Mouse (Mus musculus) lung, adult 2 months (tissue): ENCODE measurements around the gene Cops4. TPM values are rescaled to one million over a fixed set of nuclear protein-coding genes. Genes with fewer than 3 reads are reported as not detected.

Experiments
- DNase-seq: peaks from one replicate; pipeline ENCODE4 v3.0.0; 2022
- H3K4me1 ChIP-seq: fragments of 200-500 bp; 2 replicates; pipeline ENCODE4 v1.6.1; 2011; ENCODE audit warnings: low read length; ENCODE audit not compliant: control insufficient read depth, insufficient read depth
- H3K4me3 ChIP-seq: fragments of 200-500 bp; replicated peaks from 2 replicates; pipeline ENCODE3; 2011; ENCODE audit warnings: low read depth, mild to moderate bottlenecking, control low read depth, low read length; ENCODE audit errors: extremely low read depth
- CTCF ChIP-seq: fragments of 200-500 bp; IDR thresholded peaks from 2 replicates; pipeline ENCODE4 v1.5.1; 2011; ENCODE audit warnings: mild to moderate bottlenecking, low read length, control low read depth; ENCODE audit not compliant: insufficient read depth
- POLR2A ChIP-seq: fragments of 200-500 bp; IDR thresholded peaks from 2 replicates; pipeline ENCODE4 v1.6.1; 2011; ENCODE audit warnings: low read depth, mild to moderate bottlenecking, control low read depth, low read length, borderline replicate concordance; ENCODE audit errors: extremely low read depth
- WGBS: fragments of 180-500 bp; shearing (Covaris S2); methylation state at CpG from one replicate; pipeline ENCODE4 v1.1.7; 2018; 5-methylcytosine and 5-hydroxymethylcytosine counted together
- polyA plus RNA-seq: library from polyadenylated mRNA; depleted of rRNA; stranded (reverse); fragments of >200 nt; gene quantifications from 2 replicates; pipeline ENCODE4 v1.2.3, GENCODE M21; 2012; rRNA removed

The Cops4 gene
- 14.2 and 20.9 TPM in 2 replicates for polyA plus RNA-seq

- TF ChIP-seq CTCF (no peak), POLR2A (peak; percentile 71; the same call in 1 of the 2 replicates)
- Histone ChIP-seq H3K4me3 (peak within 1 kb of the TSS; percentile 72), H3K4me1 (peaks cover 15% of the 10 kb centered on the region)
- under 1% methylated on average over 64 of the region's 64 CpGs for WGBS
- DNase-seq = peak; percentile 92
Observed at GRCm38 (mm10) chr5:100518049-100519026, at the start of gene Cops4. Cops4 (plus strand) TSS chr5:100518309.

GRCm38 (mm10) chr5:100476328-100476727 lies 41.8 kb upstream of the Cops4 start:
- no peak for DNase-seq
- no peak overlapping the region for H3K4me3 ChIP-seq
- WGBS = 76% methylated on average over 3 of the region's 3 CpGs
- no peak for TF ChIP-seq POLR2A
- TF ChIP-seq CTCF = no peak
- no peaks in the 10 kb centered on the region for H3K4me1 ChIP-seq

GRCm38 (mm10) chr5:100477604-100478003 lies 40.5 kb upstream of the Cops4 start:
- 63% methylated on average over 9 of the region's 9 CpGs for WGBS
- no peak for DNase-seq
- Histone ChIP-seq H3K4me3 (no peak overlapping the region), H3K4me1 (no peaks in the 10 kb centered on the region)
- TF ChIP-seq CTCF (no peak), POLR2A (no peak)

- H3K4me1 ChIP-seq = no peaks in the 10 kb centered on the region
- no peak for DNase-seq
- no peak overlapping the region for H3K4me3 ChIP-seq
- TF ChIP-seq CTCF (no peak), POLR2A (no peak)
Observed at GRCm38 (mm10) chr5:100483569-100483968, 34.5 kb upstream of the Cops4 start.

GRCm38 (mm10) chr5:100487120-100487519 lies 31.0 kb upstream of the Cops4 start:
- Histone ChIP-seq H3K4me3 (no peak overlapping the region), H3K4me1 (no peaks in the 10 kb centered on the region)
- TF ChIP-seq POLR2A (no peak), CTCF (no peak)
- no peak for DNase-seq
- WGBS = 66% methylated on average over 2 of the region's 2 CpGs

- 89% methylated on average over 3 of the region's 3 CpGs for WGBS
- Histone ChIP-seq H3K4me1 (no peaks in the 10 kb centered on the region), H3K4me3 (no peak overlapping the region)
- TF ChIP-seq CTCF (no peak), POLR2A (no peak)
- no peak for DNase-seq
Observed at GRCm38 (mm10) chr5:100488231-100488630, 29.9 kb upstream of the Cops4 start.

GRCm38 (mm10) chr5:100489340-100489739 lies 28.8 kb upstream of the Cops4 start:
- 66% methylated on average over 2 of the region's 2 CpGs for WGBS
- no peak for TF ChIP-seq POLR2A
- no peak for TF ChIP-seq CTCF
- no peak for DNase-seq
- no peak overlapping the region for H3K4me3 ChIP-seq
- no peaks in the 10 kb centered on the region for H3K4me1 ChIP-seq

GRCm38 (mm10) chr5:100491704-100492103 lies 26.4 kb upstream of the Cops4 start:
- Histone ChIP-seq H3K4me3 (no peak overlapping the region), H3K4me1 (no peaks in the 10 kb centered on the region)
- TF ChIP-seq POLR2A = no peak
- TF ChIP-seq CTCF = no peak
- 58% methylated on average over 4 of the region's 4 CpGs for WGBS
- no peak for DNase-seq

- DNase-seq = peak; percentile 71
- 1% methylated on average over 46 of the region's 46 CpGs for WGBS
- peak overlapping the region; percentile 81 for H3K4me3 ChIP-seq
- no peaks in the 10 kb centered on the region for H3K4me1 ChIP-seq
- TF ChIP-seq CTCF (no peak), POLR2A (no peak)
Observed at GRCm38 (mm10) chr5:100498436-100499180, 19.5 kb upstream of the Cops4 start.

GRCm38 (mm10) chr5:100499243-100499642 lies 18.9 kb upstream of the Cops4 start:
- TF ChIP-seq POLR2A (no peak), CTCF (no peak)
- Histone ChIP-seq H3K4me3 (no peak overlapping the region), H3K4me1 (no peaks in the 10 kb centered on the region)
- 16% methylated on average over 2 of the region's 2 CpGs for WGBS
- no peak for DNase-seq

GRCm38 (mm10) chr5:100499831-100500304 lies 18.2 kb upstream of the Cops4 start:
- DNase-seq = peak; percentile 18
- no peak for TF ChIP-seq POLR2A
- TF ChIP-seq CTCF = no peak
- Histone ChIP-seq H3K4me1 (no peaks in the 10 kb centered on the region), H3K4me3 (peak overlapping the region; percentile 33)
- WGBS = under 1% methylated on average over 41 of the region's 41 CpGs
